Mouse (Mus musculus): Measurements from ENCODE around the gene Gm7978.
"Not testable (repeated sequence)": the region's sequence is repeated elsewhere in the genome, so short reads cannot be mapped to it uniquely, and the experiment has no call there.

The Gm7978 gene

GRCm38 (mm10) chr5:95736073-95736472 is at the start of gene Gm7978:
Gene Gm7978 (minus strand): TSS chr5:95736173.
- not testable (repeated sequence) for H3K27me3 ChIP-seq (ENCODE audit: control insufficient read depth, insufficient read depth, low read length, poor library complexity, severe bottlenecking); DNase-seq (ENCODE audit: low read depth, low spot score); H3K36me3 ChIP-seq (ENCODE audit: control insufficient read depth, insufficient read depth, low read length, poor library complexity, severe bottlenecking)

GRCm38 (mm10) chr5:95775690-95776089 is 39.7 kb upstream of the Gm7978 start, which contains the start of gene E330014E10Rik:
Gene E330014E10Rik (plus strand): TSS chr5:95775990.
- not testable (repeated sequence) for DNase-seq (ENCODE audit: low read depth, low spot score); H3K36me3 ChIP-seq (ENCODE audit: control insufficient read depth, insufficient read depth, low read length, poor library complexity, severe bottlenecking)

DNA sequence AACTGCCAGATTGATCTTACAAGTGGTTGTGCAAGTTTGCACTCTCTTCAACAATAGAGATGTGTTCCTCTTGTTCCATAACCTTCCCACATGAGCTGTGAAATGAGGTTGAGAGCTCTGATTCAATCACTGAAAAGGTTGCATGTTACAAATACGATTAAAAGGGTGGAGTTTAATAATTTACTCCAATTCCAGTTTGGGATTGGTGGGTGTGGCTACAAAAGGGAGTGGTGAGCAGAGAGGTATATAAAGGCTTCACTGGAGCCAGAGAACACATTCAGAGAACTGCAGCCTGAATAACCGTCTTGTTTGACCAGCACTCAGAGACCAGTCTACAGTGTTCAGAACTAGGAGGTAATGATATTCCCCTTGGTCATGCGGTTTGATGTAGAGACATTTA is 5.7 kb upstream of the Gm7978 start, which contains the start of gene Gm7982:
TSS of gene Gm7982 (plus strand) at position 301 of the 400 bp plus-strand sequence.
- not testable (repeated sequence) for H3K27me3 ChIP-seq (ENCODE audit: control insufficient read depth, insufficient read depth, low read length, poor library complexity, severe bottlenecking); H3K36me3 ChIP-seq (ENCODE audit: control insufficient read depth, insufficient read depth, low read length, poor library complexity, severe bottlenecking); DNase-seq (ENCODE audit: low read depth, low spot score)

More at GRCm38 (mm10) chr5:95775690-95776089, 39.7 kb upstream of the Gm7978 start, which contains the start of gene E330014E10Rik:
- not testable (repeated sequence) for H3K27me3 ChIP-seq (ENCODE audit: control insufficient read depth, insufficient read depth, low read length, poor library complexity, severe bottlenecking)

Measured in splenic B cell, adult 2 months (primary cell).